Mouse (Mus musculus): ENCODE measurements at regions not wholly inside any gene's neighbourhood (a gene's known extent, or its start where the extent isn't known, plus 50 kb on each side); places are given as distances from the start of the nearest gene placed in this dataset.

GRCm38 (mm10) chr1:13834860-13835840 lies 2258.0 kb downstream of the 4930444P10Rik start:
- DNase-seq = no peak

- no peak for DNase-seq
These were observed 2285.3 kb downstream of the 4930444P10Rik start for GRCm38 (mm10) chr1:13807786-13808185.

GRCm38 (mm10) chr1:13800460-13800859 lies 2292.7 kb downstream of the 4930444P10Rik start:
- no peak for DNase-seq

GRCm38 (mm10) chr1:13798848-13799247 lies 2294.3 kb downstream of the 4930444P10Rik start:
- DNase-seq = no peak

- DNase-seq = no peak
These were observed 2297.9 kb downstream of the 4930444P10Rik start for GRCm38 (mm10) chr1:13795196-13795595.

GRCm38 (mm10) chr1:13789318-13790085 lies 2303.6 kb downstream of the 4930444P10Rik start:
- peak; percentile 67 to 76 for DNase-seq

- no peak for DNase-seq
These were observed 2306.1 kb downstream of the 4930444P10Rik start for GRCm38 (mm10) chr1:13787016-13787415.

GRCm38 (mm10) chr1:13784396-13784795 lies 2308.7 kb downstream of the 4930444P10Rik start:
- peak in 1 of 2 experiments; percentile 44 for DNase-seq

GRCm38 (mm10) chr1:13782633-13783032 lies 2310.5 kb downstream of the 4930444P10Rik start:
- DNase-seq = no peak

GRCm38 (mm10) chr1:13772106-13772505 lies 2321.0 kb downstream of the 4930444P10Rik start:
- no peak for DNase-seq

- no peak for DNase-seq
These were observed 2322.1 kb downstream of the 4930444P10Rik start for GRCm38 (mm10) chr1:13771014-13771463.

GRCm38 (mm10) chr1:13752479-13752878 lies 2338.6 kb downstream of the A830018L16Rik start:
- DNase-seq = no peak

GRCm38 (mm10) chr1:13751381-13751780 lies 2337.5 kb downstream of the A830018L16Rik start:
- DNase-seq = no peak
